Mouse (Mus musculus) heart, embryonic 11.5 days (tissue): ENCODE results near the gene Prkca. TPM values are rescaled to one million over a fixed set of nuclear protein-coding genes. Genes with fewer than 3 reads are reported as not detected.

Experiments
- ATAC-seq: fragments of 200-750 bp; cut with Nextera tagmentation; replicated peaks from 2 replicates; pipeline ENCODE4 v1.8.0; 2017; ENCODE audit warnings: moderate library complexity; ENCODE audit not compliant: insufficient number of reproducible peaks, low FRiP score, low TSS enrichment
- H3K27ac ChIP-seq: fragments of 300-500 bp; sonication (generic); 2 replicates; pipeline ENCODE4 v1.5.1; 2014; ENCODE audit warnings: mild to moderate bottlenecking, low read depth, low read length
- H3K27me3 ChIP-seq: fragments of 300-500 bp; sonication (generic); 2 replicates; pipeline ENCODE4 v1.6.1; 2014; ENCODE audit warnings: mild to moderate bottlenecking, low read length, mixed read lengths; ENCODE audit not compliant: control insufficient read depth, insufficient read depth
- H3K36me3 ChIP-seq: fragments of 300-500 bp; sonication (generic); 2 replicates; pipeline ENCODE4 v1.6.1; 2014; ENCODE audit warnings: mild to moderate bottlenecking, low read length, moderate library complexity, mixed read lengths; ENCODE audit not compliant: control insufficient read depth, insufficient read depth
- H3K4me1 ChIP-seq: fragments of 300-500 bp; sonication (generic); 2 replicates; pipeline ENCODE4 v1.6.1; 2014; ENCODE audit warnings: low read length; ENCODE audit not compliant: control insufficient read depth, insufficient read depth
- H3K4me2 ChIP-seq: fragments of 300-500 bp; sonication (generic); 2 replicates; pipeline ENCODE4 v1.6.1; 2014; ENCODE audit warnings: mild to moderate bottlenecking, moderate library complexity
- H3K4me3 ChIP-seq: fragments of 300-500 bp; sonication (generic); 2 replicates; pipeline ENCODE4 v1.5.1; 2014; ENCODE audit warnings: low read depth, low read length
- H3K9ac ChIP-seq: fragments of 300-500 bp; sonication (generic); 2 replicates; pipeline ENCODE4 v1.6.1; 2014; ENCODE audit warnings: mild to moderate bottlenecking, low read depth, low read length, moderate library complexity
- H3K9me3 ChIP-seq: fragments of 300-500 bp; sonication (generic); replicated peaks from 2 replicates; pipeline ENCODE4 v1.6.1; 2016; ENCODE audit warnings: low read length; ENCODE audit not compliant: control insufficient read depth
- WGBS: fragments of 180-500 bp; shearing (Covaris S2); extraction: QIAGEN DNeasy Blood & Tissue Kit; methylation state at CpG from one replicate; pipeline ENCODE4 v1.1.7; 2014; ENCODE audit not compliant: insufficient replicate concordance; 5-methylcytosine and 5-hydroxymethylcytosine counted together
- polyA plus RNA-seq: library from polyadenylated mRNA; unstranded; fragments of >200 nt; fragmentation: Nextera tagmentation; extraction: Ambion mirVana; gene quantifications from 2 replicates; pipeline ENCODE4 v1.2.1, GENCODE M21; 2014

Prkca gene
- polyA plus RNA-seq, 1 experiment from 2014 or later = 16.9 TPM

GRCm38 (mm10) chr11:107946823-107947222, 396.9 kb downstream of the Prkca start:
- Histone ChIP-seq H3K36me3 (0 out of 2 replicates have a peak, but pooled peaks cover 7% of the 10 kb centered on the region), H3K4me1 (no peaks in the 10 kb centered on the region), H3K9ac (no peak overlapping the region), H3K4me3 (no peak overlapping the region), H3K27me3 (no peaks in the 10 kb centered on the region), H3K4me2 (no peak overlapping the region), H3K27ac (no peak overlapping the region), H3K9me3 (0 out of 2 replicates have a peak, but pooled peaks cover 2% of the 10 kb centered on the region)
- ATAC-seq = no peak
- whole genome bisulfite sequencing = 70% methylated on average over 5 of the region's 5 CpGs

- Histone ChIP-seq H3K4me1 (no peaks in the 10 kb centered on the region), H3K9ac (no peak overlapping the region), H3K4me2 (no peak overlapping the region), H3K4me3 (no peak overlapping the region), H3K27ac (no peak overlapping the region), H3K36me3 (peaks cover 21% of the 10 kb centered on the region), H3K27me3 (no peaks in the 10 kb centered on the region), H3K9me3 (peaks cover 14% of the 10 kb centered on the region)
- no peak for ATAC-seq
- WGBS = 74% methylated on average over 2 of the region's 2 CpGs
These were observed 406.8 kb downstream of the Prkca start for GRCm38 (mm10) chr11:107936929-107937328.

- Histone ChIP-seq H3K36me3 (no peaks in the 10 kb centered on the region), H3K9me3 (no peaks in the 10 kb centered on the region), H3K4me3 (no peak overlapping the region), H3K4me1 (no peaks in the 10 kb centered on the region), H3K27me3 (no peaks in the 10 kb centered on the region), H3K27ac (no peak overlapping the region), H3K9ac (no peak overlapping the region), H3K4me2 (no peak overlapping the region)
- 72% methylated on average over 7 of the region's 7 CpGs for WGBS
- no peak for ATAC-seq
These were observed 412.0 kb downstream of the Prkca start for GRCm38 (mm10) chr11:107931721-107932120.

GRCm38 (mm10) chr11:107931288-107931687, 412.4 kb downstream of the Prkca start:
- Histone ChIP-seq H3K9me3 (no peaks in the 10 kb centered on the region), H3K27me3 (no peaks in the 10 kb centered on the region), H3K4me1 (no peaks in the 10 kb centered on the region), H3K36me3 (no peaks in the 10 kb centered on the region), H3K4me2 (no peak overlapping the region), H3K9ac (no peak overlapping the region), H3K27ac (no peak overlapping the region), H3K4me3 (no peak overlapping the region)
- ATAC-seq = no peak
- 86% methylated on average over 11 of the region's 11 CpGs for WGBS

GRCm38 (mm10) chr11:107929712-107930111, 414.0 kb downstream of the Prkca start:
- WGBS = 50% methylated on average over 3 of the region's 3 CpGs
- H3K27ac ChIP-seq = no peak overlapping the region
- no peak for ATAC-seq
- H3K4me2 ChIP-seq = no peak overlapping the region
- no peaks in the 10 kb centered on the region for H3K36me3 ChIP-seq
- no peak overlapping the region for H3K4me3 ChIP-seq
- H3K9me3 ChIP-seq = no peaks in the 10 kb centered on the region
- H3K4me1 ChIP-seq = no peaks in the 10 kb centered on the region
- no peak overlapping the region for H3K9ac ChIP-seq
- no peaks in the 10 kb centered on the region for H3K27me3 ChIP-seq

GRCm38 (mm10) chr11:107919852-107920508, 423.7 kb downstream of the Prkca start:
- Histone ChIP-seq H3K4me1 (no peaks in the 10 kb centered on the region), H3K9ac (no peak overlapping the region), H3K27ac (no peak overlapping the region), H3K36me3 (no peaks in the 10 kb centered on the region), H3K9me3 (no peaks in the 10 kb centered on the region), H3K4me2 (no peak overlapping the region), H3K4me3 (no peak overlapping the region), H3K27me3 (peaks cover 17% of the 10 kb centered on the region)
- ATAC-seq = no peak
- WGBS = 41% methylated on average over 16 of the region's 16 CpGs

GRCm38 (mm10) chr11:107917721-107918235, 425.9 kb downstream of the Prkca start:
- 66% methylated on average over 9 of the region's 9 CpGs for WGBS
- Histone ChIP-seq H3K9ac (no peak overlapping the region), H3K9me3 (no peaks in the 10 kb centered on the region), H3K27me3 (peaks cover 38% of the 10 kb centered on the region), H3K4me2 (no peak overlapping the region), H3K4me3 (no peak overlapping the region), H3K36me3 (no peaks in the 10 kb centered on the region), H3K27ac (no peak overlapping the region), H3K4me1 (no peaks in the 10 kb centered on the region)
- no peak for ATAC-seq

GRCm38 (mm10) chr11:107914634-107915226, 429.0 kb downstream of the Prkca start, which contains the start of gene Cacng5:
TSS of gene Cacng5 (minus strand) at chr11:107915055.
- Histone ChIP-seq H3K9me3 (no peaks in the 10 kb centered on the region), H3K4me1 (no peaks in the 10 kb centered on the region), H3K4me2 (peak within 1 kb of the TSS; percentile 62), H3K27ac (no peak within 1 kb of the TSS), H3K36me3 (no peaks in the 10 kb centered on the region), H3K9ac (0 out of 2 replicates have a peak within 1 kb of the TSS, but pooled peaks have one; percentile 36), H3K27me3 (peaks cover 38% of the 10 kb centered on the region), H3K4me3 (peak within 1 kb of the TSS; percentile 43)
- 5% methylated on average over 36 of the region's 36 CpGs for WGBS
- no peak for ATAC-seq
